Mouse (Mus musculus): ENCODE measurements at regions not wholly inside any gene's neighbourhood (a gene's known extent, or its start where the extent isn't known, plus 50 kb on each side); places are given as distances from the start of the nearest gene placed in this dataset.
A peak's percentile ranks its signal among the peaks of the same experiment; 100 is the strongest.

DNA sequence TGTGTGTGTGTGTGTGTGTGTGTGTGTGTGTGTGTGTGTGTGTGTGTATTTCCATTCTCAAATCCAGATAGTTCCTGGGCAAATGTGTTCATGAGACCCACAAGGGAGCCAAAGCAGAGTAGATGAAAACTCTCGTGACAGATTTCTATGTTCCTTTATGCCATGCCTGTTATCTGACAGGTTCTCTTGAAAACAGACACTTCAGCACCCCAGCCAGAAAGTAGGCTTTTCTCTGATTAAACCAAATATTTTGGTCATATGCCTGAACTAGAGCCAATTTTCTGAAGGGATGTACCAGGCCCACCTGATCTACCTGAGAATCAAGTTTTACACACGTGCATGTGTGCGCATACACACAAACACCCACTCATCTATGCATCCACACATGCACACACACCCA, 95.5 kb downstream of the Psat1 start:
- WGBS: 92% methylated on average over 3 of the region's 3 CpGs
- no peaks in the 10 kb centered on the region for H3K9me3 ChIP-seq (ENCODE audit: low read length)
- H3K9ac ChIP-seq (replicated peaks; ENCODE audit: low read length, poor library complexity, severe bottlenecking): no peak overlapping the region
- no peak overlapping the region for H3K27ac ChIP-seq (ENCODE audit: low read depth, low read length)
- H3K36me3 ChIP-seq (ENCODE audit: insufficient read depth, low read length): no peaks in the 10 kb centered on the region
- H3K4me1 ChIP-seq (ENCODE audit: insufficient read depth, low read length): no peaks in the 10 kb centered on the region
- H3K4me3 ChIP-seq (ENCODE audit: low read depth, low read length): no peak overlapping the region
- no peaks in the 10 kb centered on the region for H3K27me3 ChIP-seq (ENCODE audit: insufficient read depth, low read length)
- DNase-seq (ENCODE audit: low spot score) (no peak), ATAC-seq (ENCODE audit: low FRiP score) (no peak)
- H3K4me2 ChIP-seq (ENCODE audit: low read depth, low read length, poor library complexity, severe bottlenecking): no peak overlapping the region
- no peak for TF ChIP-seq CTCF (IDR thresholded peaks at IDR 0.05)

DNA sequence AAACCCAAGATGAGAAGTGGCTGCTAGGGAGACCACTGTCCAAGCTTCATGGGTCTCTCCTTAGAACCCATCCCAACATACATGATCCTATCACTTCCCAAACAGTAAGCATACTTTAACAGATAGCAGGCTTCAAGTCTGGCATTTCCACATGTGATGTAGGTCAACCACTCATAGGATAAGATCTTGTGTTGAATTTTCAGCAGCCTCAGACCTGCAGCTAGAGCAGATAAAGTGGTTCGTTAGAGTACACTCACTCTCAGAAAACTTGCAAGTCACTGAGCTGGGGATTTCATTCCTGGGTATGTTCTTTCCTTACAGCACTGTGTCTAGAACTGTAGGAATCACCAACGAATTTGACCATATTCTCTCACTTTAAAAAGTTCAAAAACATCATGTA, 96.4 kb downstream of the Psat1 start:
- Histone ChIP-seq H3K27me3 (ENCODE audit: insufficient read depth, low read length) (no peaks in the 10 kb centered on the region), H3K36me3 (ENCODE audit: insufficient read depth, low read length) (no peaks in the 10 kb centered on the region), H3K4me2 (ENCODE audit: low read depth, low read length, poor library complexity, severe bottlenecking) (no peak overlapping the region), H3K4me3 (ENCODE audit: low read depth, low read length) (no peak overlapping the region), H3K27ac (ENCODE audit: low read depth, low read length) (no peak overlapping the region), H3K4me1 (ENCODE audit: insufficient read depth, low read length) (no peaks in the 10 kb centered on the region), H3K9me3 (ENCODE audit: low read length) (no peaks in the 10 kb centered on the region), H3K9ac (replicated peaks; ENCODE audit: low read length, poor library complexity, severe bottlenecking) (no peak overlapping the region)
- ATAC-seq (ENCODE audit: low FRiP score) (no peak), DNase-seq (ENCODE audit: low spot score) (no peak)
- WGBS: 60% methylated on average over 2 of the region's 2 CpGs
- no peak for TF ChIP-seq CTCF (IDR thresholded peaks at IDR 0.05)

DNA sequence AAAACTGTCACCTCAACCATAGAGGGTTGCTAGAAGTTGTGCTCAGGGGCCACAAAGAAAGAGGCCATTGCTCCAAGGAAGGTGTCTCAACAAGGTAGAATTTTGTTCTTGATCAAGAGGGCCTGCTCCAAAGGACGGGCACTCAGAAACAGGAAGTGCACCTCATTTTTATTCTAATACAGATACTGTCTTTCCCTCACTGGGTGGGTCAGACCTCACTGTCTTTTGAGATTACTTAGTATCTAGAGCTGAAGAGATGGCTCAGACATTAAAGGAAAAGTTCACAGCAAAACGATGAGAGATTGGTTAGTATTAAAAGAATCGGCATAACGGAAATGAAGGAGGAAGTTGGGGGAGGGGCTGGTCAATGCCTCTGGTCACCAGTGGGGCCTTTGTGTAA, 97.9 kb downstream of the Psat1 start:
- Histone ChIP-seq H3K27ac (ENCODE audit: low read depth, low read length) (no peak overlapping the region), H3K9me3 (ENCODE audit: low read length) (no peaks in the 10 kb centered on the region), H3K27me3 (ENCODE audit: insufficient read depth, low read length) (no peaks in the 10 kb centered on the region), H3K4me2 (ENCODE audit: low read depth, low read length, poor library complexity, severe bottlenecking) (no peak overlapping the region), H3K4me1 (ENCODE audit: insufficient read depth, low read length) (no peaks in the 10 kb centered on the region), H3K9ac (replicated peaks; ENCODE audit: low read length, poor library complexity, severe bottlenecking) (no peak overlapping the region), H3K4me3 (ENCODE audit: low read depth, low read length) (no peak overlapping the region), H3K36me3 (ENCODE audit: insufficient read depth, low read length) (no peaks in the 10 kb centered on the region)
- no peak for TF ChIP-seq CTCF (IDR thresholded peaks at IDR 0.05)
- ATAC-seq (ENCODE audit: low FRiP score): no peak
- WGBS: 90% methylated on average over 4 of the region's 4 CpGs
- no peak for DNase-seq (ENCODE audit: low spot score)

DNA sequence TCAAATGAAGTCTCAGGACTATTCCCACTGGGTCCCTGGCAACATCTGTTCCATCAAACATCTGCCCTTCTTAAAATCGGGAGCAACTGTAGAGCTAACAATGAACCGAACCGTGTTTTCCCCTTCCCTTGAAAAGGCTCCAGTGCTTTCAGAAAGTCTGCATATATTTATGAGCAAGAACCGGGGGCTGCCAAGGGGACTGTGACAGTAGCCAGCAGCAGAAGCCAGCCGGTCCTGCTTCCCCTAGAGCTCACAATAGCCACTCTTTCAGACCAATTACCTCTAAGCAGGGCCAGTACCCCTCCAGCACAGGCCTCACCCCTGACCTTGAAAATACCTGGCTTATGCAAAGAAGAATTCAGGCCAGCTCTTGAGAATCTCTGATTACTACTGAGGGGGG, 108.8 kb downstream of the Psat1 start:
- ATAC-seq (ENCODE audit: low FRiP score) (no peak), DNase-seq (ENCODE audit: low spot score) (peak; percentile 32)
- Histone ChIP-seq H3K36me3 (ENCODE audit: insufficient read depth, low read length) (no peaks in the 10 kb centered on the region), H3K4me1 (ENCODE audit: insufficient read depth, low read length) (0 out of 2 replicates have a peak, but pooled peaks cover 9% of the 10 kb centered on the region), H3K9ac (replicated peaks; ENCODE audit: low read length, poor library complexity, severe bottlenecking) (no peak overlapping the region), H3K27ac (ENCODE audit: low read depth, low read length) (no peak overlapping the region), H3K4me2 (ENCODE audit: low read depth, low read length, poor library complexity, severe bottlenecking) (no peak overlapping the region), H3K27me3 (ENCODE audit: insufficient read depth, low read length) (no peaks in the 10 kb centered on the region), H3K9me3 (ENCODE audit: low read length) (no peaks in the 10 kb centered on the region), H3K4me3 (ENCODE audit: low read depth, low read length) (no peak overlapping the region)
- no peak for TF ChIP-seq CTCF (IDR thresholded peaks at IDR 0.05)
- WGBS: 13% methylated on average over 5 of the region's 5 CpGs

DNA sequence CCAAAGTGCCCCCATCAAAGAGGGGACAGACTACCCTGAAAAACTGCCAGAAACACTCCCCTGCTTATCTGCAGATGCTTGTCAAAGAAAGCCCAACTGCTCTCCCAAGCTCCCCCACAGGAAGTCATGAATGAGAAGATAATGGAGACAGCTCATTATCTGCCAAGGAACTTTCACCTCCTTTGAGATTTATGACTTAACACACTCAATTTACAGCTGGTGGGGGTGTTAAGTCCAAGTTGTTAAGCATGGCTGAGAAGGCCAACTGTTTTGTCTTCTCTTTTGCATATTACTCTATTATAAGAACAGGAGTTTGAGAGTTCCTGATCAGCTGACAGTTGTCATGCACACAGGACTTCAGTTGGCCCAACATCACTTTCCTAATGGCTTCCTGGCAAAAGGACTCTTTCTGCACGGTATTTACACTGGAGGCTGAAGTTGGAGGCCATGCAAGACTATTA, 109.4 kb downstream of the Psat1 start:
- no peak overlapping the region for H3K4me2 ChIP-seq (ENCODE audit: low read depth, low read length, poor library complexity, severe bottlenecking)
- H3K27me3 ChIP-seq (ENCODE audit: insufficient read depth, low read length): no peaks in the 10 kb centered on the region
- H3K9me3 ChIP-seq (ENCODE audit: low read length): no peaks in the 10 kb centered on the region
- 0 out of 2 replicates have a peak, but pooled peaks cover 9% of the 10 kb centered on the region for H3K4me1 ChIP-seq (ENCODE audit: insufficient read depth, low read length)
- H3K27ac ChIP-seq (ENCODE audit: low read depth, low read length): no peak overlapping the region
- no peak overlapping the region for H3K4me3 ChIP-seq (ENCODE audit: low read depth, low read length)
- no peak for TF ChIP-seq CTCF (IDR thresholded peaks at IDR 0.05)
- ATAC-seq (ENCODE audit: low FRiP score) (no peak), DNase-seq (ENCODE audit: low spot score) (peak; percentile 73)
- no peaks in the 10 kb centered on the region for H3K36me3 ChIP-seq (ENCODE audit: insufficient read depth, low read length)
- whole genome bisulfite sequencing: 20% methylated on average over 1 of the region's 1 CpGs
- no peak overlapping the region for H3K9ac ChIP-seq (replicated peaks; ENCODE audit: low read length, poor library complexity, severe bottlenecking)

DNA sequence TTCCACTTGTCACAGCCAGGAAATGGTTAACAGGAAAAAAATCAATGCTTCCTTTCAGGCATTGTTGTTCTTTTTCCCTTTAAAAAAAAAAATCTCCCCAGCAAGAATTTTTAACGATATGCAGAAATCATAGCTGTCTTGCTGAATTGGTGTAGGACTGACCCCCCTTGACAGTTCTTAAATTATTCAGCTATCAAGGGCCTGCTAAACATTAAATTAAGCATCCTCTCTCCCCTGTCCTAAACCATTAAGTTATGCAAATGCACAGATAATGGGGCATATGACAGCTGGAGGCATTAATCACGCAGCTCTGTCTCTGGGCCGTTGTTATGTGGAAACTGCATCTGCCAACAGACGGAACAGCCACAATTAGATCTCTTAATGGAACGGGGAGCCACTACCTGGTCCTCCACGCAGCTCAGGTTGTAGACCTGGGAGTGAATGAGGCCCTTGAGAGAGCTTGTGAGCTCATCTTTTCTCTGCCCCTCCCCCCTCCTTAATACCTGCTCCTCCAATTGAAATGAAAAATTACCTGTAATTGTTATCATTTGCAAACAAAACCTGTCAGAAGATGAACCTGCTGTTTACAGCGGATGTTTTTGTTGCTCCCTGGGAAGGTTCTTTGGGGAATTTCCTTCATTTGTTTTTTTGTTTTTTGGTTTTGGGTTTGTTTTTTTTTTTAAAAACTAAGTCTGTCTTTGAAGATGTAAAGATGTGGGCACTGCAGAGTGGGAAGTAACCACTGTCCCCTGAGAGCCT, 110.0 kb downstream of the Psat1 start:
- Histone ChIP-seq H3K4me1 (ENCODE audit: insufficient read depth, low read length) (0 out of 2 replicates have a peak, but pooled peaks cover 9% of the 10 kb centered on the region), H3K9ac (replicated peaks; ENCODE audit: low read length, poor library complexity, severe bottlenecking) (no peak overlapping the region), H3K27me3 (ENCODE audit: insufficient read depth, low read length) (no peaks in the 10 kb centered on the region), H3K27ac (ENCODE audit: low read depth, low read length) (peak overlapping the region; percentile 34; the same call in 1 of the 2 replicates), H3K4me3 (ENCODE audit: low read depth, low read length) (no peak overlapping the region), H3K36me3 (ENCODE audit: insufficient read depth, low read length) (no peaks in the 10 kb centered on the region), H3K9me3 (ENCODE audit: low read length) (no peaks in the 10 kb centered on the region), H3K4me2 (ENCODE audit: low read depth, low read length, poor library complexity, severe bottlenecking) (no peak overlapping the region)
- ATAC-seq (ENCODE audit: low FRiP score) (peak; percentile 83), DNase-seq (ENCODE audit: low spot score) (peak; percentile 82)
- no peak for TF ChIP-seq CTCF (IDR thresholded peaks at IDR 0.05)
- WGBS: 10% methylated on average over 7 of the region's 7 CpGs
